Mouse (Mus musculus): ENCODE results near the gene Hoxc8. TPM values are rescaled to one million over a fixed set of nuclear protein-coding genes. Genes with fewer than 3 reads are reported as not detected.

Gene Hoxc8
- total and polyA plus RNA-seq, 3 experiments = 0.31 to 1.7 TPM; not detected in 1

DNA sequence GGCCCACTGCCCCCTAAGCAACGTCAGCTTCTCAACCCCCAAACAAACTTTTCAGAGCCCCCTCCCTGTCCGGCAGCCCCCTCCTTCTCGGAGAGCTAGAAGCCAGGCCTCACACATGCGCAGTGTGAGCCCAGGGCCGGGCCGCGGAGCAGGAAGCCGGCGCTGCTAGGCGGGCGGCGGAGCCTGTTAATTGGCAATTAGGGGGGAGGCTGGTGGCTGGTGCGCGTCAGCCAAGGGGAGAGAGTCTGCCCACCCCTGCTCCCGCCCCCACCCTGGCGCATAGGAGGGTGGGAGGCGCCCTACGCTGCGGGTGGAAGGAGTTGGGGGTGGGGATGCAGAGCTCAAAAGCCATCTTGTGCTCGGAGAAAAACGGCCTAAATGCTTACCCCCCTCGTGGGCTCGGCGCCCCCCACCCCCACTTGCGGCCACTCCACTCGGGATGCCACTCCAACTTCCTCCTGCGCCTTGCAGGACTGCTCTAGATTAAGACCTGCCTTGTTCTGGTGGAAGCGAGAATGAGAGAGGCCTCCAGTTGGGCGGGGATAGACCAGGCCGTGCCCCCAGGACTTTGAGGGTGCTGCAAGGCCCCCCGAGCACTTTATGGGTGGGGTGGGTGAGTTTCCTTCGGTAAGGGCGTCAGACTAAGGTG lies 8.9 kb downstream of the Hoxc8 start (continued):
- TF ChIP-seq USF1 (IDR thresholded peaks at IDR 0.05; ENCODE audit: low read depth, low read length) (0 out of 2 replicates have a peak, but pooled peaks have one; percentile 21), EP300 (IDR thresholded peaks at IDR 0.05; ENCODE audit: low read depth in 1 of 2, low read length in 2 of 2) (peak in 1 of 2 experiments; percentile 62; a peak in 2 of 4 replicates), HCFC1 (IDR thresholded peaks at IDR 0.05; ENCODE audit: low read depth, low read length) (peak; percentile 72), POLR2A (IDR thresholded peaks at IDR 0.05; ENCODE audit: control insufficient read depth in 1 of 2, insufficient read depth in 1 of 2, low read depth in 1 of 2, low read length in 2 of 2, poor library complexity in 1 of 2) (peak; percentile 47 to 85; a peak in 2 of 4 replicates), POLR2AphosphoS5 (IDR thresholded peaks at IDR 0.05; ENCODE audit: borderline replicate concordance, low read depth, low read length) (no peak; the same call in 1 of the 2 replicates), BHLHE40 (IDR thresholded peaks at IDR 0.05; ENCODE audit: borderline replicate concordance, low read depth, low read length) (peak; percentile 40; the same call in 1 of the 2 replicates), GABPA (IDR thresholded peaks at IDR 0.05; ENCODE audit: low read depth, low read length) (no peak), TAL1 (IDR thresholded peaks at IDR 0.05; ENCODE audit: low read length) (no peak), CHD2 (IDR thresholded peaks at IDR 0.05; ENCODE audit: low read length) (peak; percentile 82), ETS1 (IDR thresholded peaks at IDR 0.05; ENCODE audit: low read depth, low read length) (peak; percentile 78), JUND (IDR thresholded peaks at IDR 0.05; ENCODE audit: low read depth, low read length) (no peak), ZNF384 (IDR thresholded peaks at IDR 0.05; ENCODE audit: low read depth, low read length) (no peak), UBTF (IDR thresholded peaks at IDR 0.05; ENCODE audit: borderline replicate concordance, insufficient read depth, low read depth, low read length) (0 out of 2 replicates have a peak, but pooled peaks have one; percentile 52), SIN3A (IDR thresholded peaks at IDR 0.05; ENCODE audit: low read length) (peak; percentile 22; the same call in 1 of the 2 replicates), USF2 (IDR thresholded peaks at IDR 0.05; ENCODE audit: borderline replicate concordance in 1 of 2, insufficient read depth in 1 of 2, low read depth in 1 of 2, low read length in 2 of 2) (no peak), MXI1 (IDR thresholded peaks at IDR 0.05; ENCODE audit: low read depth, low read length) (peak; percentile 45), POLR2AphosphoS2 (IDR thresholded peaks at IDR 0.05; ENCODE audit: low read length) (peak; percentile 92), GATA1 (IDR thresholded peaks at IDR 0.05; ENCODE audit: low read depth, low read length) (no peak)

DNA sequence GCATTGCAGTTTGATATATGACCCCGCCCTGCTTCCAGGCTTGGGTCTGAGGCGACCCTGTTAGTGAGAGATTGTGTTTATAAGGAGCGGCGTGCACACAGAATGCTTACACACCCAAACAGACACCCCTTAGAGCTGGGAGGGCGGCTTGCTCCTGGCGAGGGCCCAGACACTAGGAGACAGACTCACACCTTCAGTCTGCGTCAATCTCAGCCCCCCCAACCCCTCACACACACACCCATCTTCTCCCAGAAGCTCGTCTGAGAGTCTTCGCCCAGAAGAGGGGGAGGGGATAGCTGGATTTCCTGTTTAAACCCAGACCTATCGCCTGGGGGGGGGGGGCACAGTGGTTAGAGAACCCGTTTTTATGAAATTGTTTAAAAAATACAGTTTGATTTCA lies 9.5 kb downstream of the Hoxc8 start:
- H3K27ac ChIP-seq (ENCODE audit: control insufficient read depth, low read depth, low read length) = peak overlapping the region; percentile 99
- TF ChIP-seq SIN3A (IDR thresholded peaks at IDR 0.05; ENCODE audit: low read length) = 0 out of 2 replicates have a peak, but pooled peaks have one; percentile 26
- 0 out of 2 replicates have a peak, but pooled peaks have one; percentile 19 for TF ChIP-seq TCF12 (IDR thresholded peaks at IDR 0.05; ENCODE audit: low read depth, low read length)
- TF ChIP-seq CHD1 (IDR thresholded peaks at IDR 0.05; ENCODE audit: low read depth, low read length) = 0 out of 2 replicates have a peak, but pooled peaks have one; percentile 17
- no peak for TF ChIP-seq KAT2A (conservative IDR thresholded peaks at IDR 0.05; ENCODE audit: low read depth, low read length)
- TF ChIP-seq TBP (IDR thresholded peaks at IDR 0.05; ENCODE audit: low read depth, low read length) = 0 out of 2 replicates have a peak, but pooled peaks have one; percentile 28
- peak; percentile 41; the same call in 1 of the 2 replicates for TF ChIP-seq HCFC1 (IDR thresholded peaks at IDR 0.05; ENCODE audit: low read depth, low read length)
- peak; percentile 65 for TF ChIP-seq MAZ (IDR thresholded peaks at IDR 0.05; ENCODE audit: low read depth, low read length)
- peak; percentile 43; the same call in 1 of the 2 replicates for TF ChIP-seq TAL1 (IDR thresholded peaks at IDR 0.05; ENCODE audit: low read length)
- 0 out of 2 replicates have a peak, but pooled peaks have one; percentile 3 for TF ChIP-seq ZMIZ1 (IDR thresholded peaks at IDR 0.05; ENCODE audit: low read depth, low read length)
- TF ChIP-seq MXI1 (IDR thresholded peaks at IDR 0.05; ENCODE audit: low read depth, low read length) = 0 out of 2 replicates have a peak, but pooled peaks have one; percentile 3
- peak in 1 of 2 experiments; percentile 18; a peak in 1 of 4 replicates for TF ChIP-seq EP300 (IDR thresholded peaks at IDR 0.05; ENCODE audit: low read depth in 1 of 2, low read length in 2 of 2)
- TF ChIP-seq RCOR1 (IDR thresholded peaks at IDR 0.05; ENCODE audit: low read depth, low read length) = peak; percentile 51; the same call in 1 of the 2 replicates
- no peak for TF ChIP-seq BHLHE40 (IDR thresholded peaks at IDR 0.05; ENCODE audit: borderline replicate concordance, low read depth, low read length)
- TF ChIP-seq CHD2 (IDR thresholded peaks at IDR 0.05; ENCODE audit: low read length) = peak; percentile 55; the same call in 1 of the 2 replicates
- TF ChIP-seq USF1 (IDR thresholded peaks at IDR 0.05; ENCODE audit: low read depth, low read length) = no peak
- peaks cover 15 to 34% of the 10 kb centered on the region in 2 experiments for H3K4me1 ChIP-seq (ENCODE audit: control insufficient read depth in 1 of 2, insufficient read depth in 2 of 2, low read length in 2 of 2)
- DNase-seq (ENCODE audit: low read depth, low spot score) = peak; percentile 90
- H3K4me3 ChIP-seq (ENCODE audit: control insufficient read depth in 1 of 2, insufficient read depth in 1 of 2, low read depth in 2 of 2, low read length in 2 of 2) = peak overlapping the region; percentile 60 to 68
- H3K9ac ChIP-seq (ENCODE audit: control insufficient read depth, low read depth, low read length, poor library complexity, severe bottlenecking) = peak overlapping the region; percentile 98
- peaks cover 0 to 31% of the 10 kb centered on the region in 2 experiments; a peak in 2 of 4 replicates for H3K36me3 ChIP-seq (ENCODE audit: control insufficient read depth in 1 of 2, insufficient read depth in 2 of 2, low read length in 2 of 2)
- peaks cover 26% of the 10 kb centered on the region for H3K79me2 ChIP-seq (ENCODE audit: control insufficient read depth, insufficient read depth, low read length, poor library complexity)
- H3K9me3 ChIP-seq (replicated peaks; ENCODE audit: insufficient read depth, low read length) = no peaks in the 10 kb centered on the region
- H3K27me3 ChIP-seq (ENCODE audit: control insufficient read depth in 1 of 2, insufficient read depth in 2 of 2, low read length in 2 of 2) = no peaks in the 10 kb centered on the region
